Mouse (Mus musculus) gonadal fat pad, adult 2 months (tissue): ENCODE data around the gene Gcc1. TPM values are rescaled to one million over a fixed set of nuclear protein-coding genes. Genes with fewer than 3 reads are reported as not detected.

Experiments used
- DNase-seq: peaks from one replicate; pipeline ENCODE4 v3.0.0-alpha.2; 2012; ENCODE audit warnings: low read depth
- polyA plus RNA-seq: library from polyadenylated mRNA; depleted of rRNA; stranded (reverse); fragments of >200 nt; gene quantifications from 2 replicates; pipeline ENCODE4 v1.2.3, GENCODE M21; 2012; rRNA removed

The Gcc1 gene
- 7.2 and 8.9 TPM in 2 replicates for polyA plus RNA-seq

DNA sequence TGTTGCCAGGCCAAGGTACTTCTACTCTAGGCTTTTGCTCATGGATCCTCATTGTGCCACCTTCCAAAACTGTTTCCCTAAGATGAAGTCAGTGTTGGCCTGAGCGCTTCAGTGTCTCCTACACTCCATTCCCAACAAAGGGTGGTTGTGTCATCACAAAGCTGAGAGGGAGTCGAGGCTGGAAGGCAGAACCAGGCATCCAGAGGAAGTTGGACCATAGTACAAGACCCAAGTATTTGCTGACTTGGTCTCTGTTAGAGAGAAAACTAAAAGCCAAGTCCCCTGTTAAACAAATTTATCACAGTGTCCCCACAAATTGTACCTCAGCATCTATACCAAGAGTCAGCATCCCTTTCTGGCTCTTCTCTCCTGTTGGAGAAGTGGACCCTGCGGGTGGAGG is at the start of gene Gcc1:
Gene Gcc1 (minus strand): TSS at position 101 of the 400 bp plus-strand sequence.
- no peak for DNase-seq

DNA sequence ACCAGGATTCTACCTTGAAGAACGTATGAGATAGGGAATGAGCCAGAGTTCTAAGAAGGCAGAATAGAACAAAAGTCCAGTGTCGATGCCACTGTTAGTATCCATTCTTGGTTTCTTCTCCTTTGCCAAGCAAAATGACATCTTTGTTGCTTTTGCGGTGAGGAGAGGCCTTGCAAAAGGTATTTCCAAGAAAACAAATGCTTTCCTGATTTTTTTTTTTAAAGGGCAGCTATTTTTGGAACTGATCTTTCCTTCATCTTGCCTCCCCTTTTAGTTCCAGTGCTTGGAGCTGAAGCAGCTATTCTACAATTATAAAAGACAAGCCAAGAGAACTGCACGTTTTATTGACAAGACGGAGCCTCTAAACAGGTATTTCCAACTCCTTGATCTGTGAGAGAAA is 46.6 kb upstream of the Gcc1 start, which contains the start of gene Snd1:
Gene Snd1 (plus strand): TSS at position 301 of the 400 bp plus-strand sequence.
- no peak for DNase-seq

DNA sequence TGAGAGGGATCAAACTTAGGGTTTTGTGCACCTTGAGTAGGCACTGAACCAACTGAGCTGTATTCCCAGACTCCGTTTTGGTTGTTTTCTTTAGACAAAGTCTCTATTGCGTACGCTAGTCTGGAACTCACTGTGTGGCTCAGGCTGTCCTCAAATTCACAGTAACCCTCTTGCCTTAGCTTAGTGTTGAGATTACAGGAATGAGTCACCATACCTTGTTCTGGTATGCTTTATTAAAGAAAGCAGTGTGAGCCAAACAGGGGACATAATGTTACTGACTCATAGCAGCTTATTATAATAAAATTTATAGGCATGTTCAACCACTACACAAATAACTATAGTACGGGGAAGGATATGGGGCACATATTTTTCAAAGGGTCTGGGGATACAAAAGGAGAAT is 46.0 kb upstream of the Gcc1 start:
- DNase-seq, result no peak

DNA sequence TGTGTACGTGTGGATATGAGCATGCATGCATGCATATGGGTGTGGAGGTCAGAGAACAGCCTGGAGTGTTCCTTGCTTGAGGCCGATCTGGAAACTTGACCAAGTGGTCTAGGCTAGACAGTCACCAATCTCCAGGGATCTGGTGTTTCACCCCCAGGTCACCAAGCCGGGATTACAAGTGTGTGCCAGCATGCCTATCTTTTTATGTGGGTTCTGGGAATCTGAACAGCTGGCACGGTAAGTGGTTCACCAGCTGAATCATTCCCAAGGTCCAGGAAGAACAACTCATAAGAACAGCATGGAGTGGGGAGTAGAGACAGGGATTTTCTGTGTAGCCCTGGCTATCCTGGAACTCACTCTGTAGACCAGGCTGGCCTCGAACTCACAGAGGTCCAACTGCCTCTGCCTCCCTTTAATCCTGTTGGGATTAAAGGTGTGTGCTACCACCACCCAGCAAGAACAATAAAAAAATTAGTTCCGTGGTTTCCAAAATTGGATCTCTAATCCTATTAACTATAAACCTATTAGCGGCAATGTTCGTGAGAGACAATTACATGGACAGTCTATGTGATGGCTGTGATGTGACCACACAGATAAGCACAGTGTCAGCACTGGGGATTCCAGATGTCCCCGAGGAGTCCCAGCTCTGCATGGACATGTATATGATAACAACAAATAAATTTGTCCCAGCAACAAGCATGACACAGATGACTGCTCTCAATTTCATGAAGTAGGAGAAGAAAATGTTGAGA is 43.3 kb upstream of the Gcc1 start:
- no peak for DNase-seq

DNA sequence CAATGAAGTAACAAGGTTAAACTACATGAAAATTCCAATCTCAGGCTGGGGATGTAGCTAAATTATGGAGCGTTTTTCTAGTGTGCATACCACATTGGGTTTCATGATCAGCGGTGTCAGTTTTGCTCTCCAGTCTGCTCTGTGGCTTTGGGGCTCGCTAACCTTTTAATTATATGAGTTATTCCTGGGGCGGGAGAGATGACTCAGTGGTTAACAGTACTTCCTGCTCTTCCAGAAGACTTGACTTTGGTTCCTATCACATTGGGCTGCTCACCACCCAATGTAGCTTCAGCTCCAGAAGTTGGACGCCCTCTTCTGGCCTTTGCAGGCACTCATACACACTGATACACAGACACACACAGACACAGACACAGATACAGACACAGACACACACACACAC is 42.4 kb upstream of the Gcc1 start:
- no peak for DNase-seq

DNA sequence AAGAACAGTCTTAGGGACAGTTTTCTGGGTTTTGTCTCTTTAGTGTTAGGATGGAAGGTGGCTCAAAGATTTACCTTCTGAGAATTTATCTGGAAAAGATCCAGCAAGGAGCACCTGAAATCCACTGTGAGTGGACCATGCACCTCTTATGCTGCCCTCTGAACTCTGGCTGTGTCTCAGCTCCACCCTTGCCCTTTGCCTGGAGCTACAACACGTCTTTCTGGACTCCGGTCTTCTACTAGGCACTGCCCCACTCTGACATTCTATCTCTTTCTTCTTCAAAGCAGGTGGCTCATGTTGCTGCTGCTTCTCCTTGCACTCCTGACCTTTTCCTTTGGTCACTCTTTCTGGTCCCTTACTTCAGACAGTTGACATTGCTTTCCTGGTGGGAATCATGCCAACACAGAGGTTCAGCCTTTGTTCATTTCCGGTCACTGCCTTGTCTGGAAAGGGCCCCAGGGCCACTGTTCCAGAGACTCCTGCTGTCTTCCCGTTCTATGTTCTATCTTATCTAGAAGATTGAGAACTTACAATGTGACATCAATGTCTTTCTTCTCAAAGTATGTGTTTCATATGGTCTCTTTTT is 41.9 kb upstream of the Gcc1 start:
- no peak for DNase-seq

DNA sequence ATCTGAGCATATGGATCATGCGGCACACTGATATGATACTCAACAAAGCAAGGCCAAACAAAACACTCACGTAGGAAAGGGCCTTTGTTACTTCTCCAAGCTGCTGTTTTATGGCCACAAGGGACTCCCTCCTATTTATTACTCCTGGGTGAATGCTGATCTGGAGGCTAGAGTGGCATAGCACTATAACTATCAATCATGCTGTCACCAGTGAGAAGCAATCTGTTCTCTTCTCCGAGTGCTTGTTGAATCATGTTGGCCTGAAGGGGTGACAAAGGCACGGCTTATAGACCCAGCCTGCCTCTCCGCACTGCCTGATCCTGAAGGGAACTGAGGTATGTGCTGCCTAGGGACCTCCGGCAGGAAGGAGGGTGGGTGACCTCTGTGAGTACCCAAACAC is 36.4 kb upstream of the Gcc1 start:
- no peak for DNase-seq

DNA sequence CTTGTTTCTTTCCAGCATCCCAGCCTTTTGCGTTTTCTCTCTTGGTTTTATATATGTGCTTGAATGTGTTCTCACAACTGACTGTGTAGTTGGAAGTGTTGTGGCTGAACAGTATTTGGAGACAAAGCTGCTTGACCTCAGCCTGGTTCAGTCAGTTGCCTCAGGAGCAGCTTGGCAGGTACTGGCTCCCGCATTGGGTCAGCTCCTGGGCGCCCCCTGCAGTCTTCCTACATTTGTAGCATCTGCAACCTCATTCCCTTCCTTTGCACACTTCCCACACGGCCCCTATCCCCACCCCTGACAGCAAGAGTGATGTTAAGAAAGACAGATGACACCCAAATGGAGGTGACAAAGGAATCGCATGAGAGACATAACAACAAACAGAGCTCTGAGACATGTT is 32.3 kb upstream of the Gcc1 start:
- no peak for DNase-seq

DNA sequence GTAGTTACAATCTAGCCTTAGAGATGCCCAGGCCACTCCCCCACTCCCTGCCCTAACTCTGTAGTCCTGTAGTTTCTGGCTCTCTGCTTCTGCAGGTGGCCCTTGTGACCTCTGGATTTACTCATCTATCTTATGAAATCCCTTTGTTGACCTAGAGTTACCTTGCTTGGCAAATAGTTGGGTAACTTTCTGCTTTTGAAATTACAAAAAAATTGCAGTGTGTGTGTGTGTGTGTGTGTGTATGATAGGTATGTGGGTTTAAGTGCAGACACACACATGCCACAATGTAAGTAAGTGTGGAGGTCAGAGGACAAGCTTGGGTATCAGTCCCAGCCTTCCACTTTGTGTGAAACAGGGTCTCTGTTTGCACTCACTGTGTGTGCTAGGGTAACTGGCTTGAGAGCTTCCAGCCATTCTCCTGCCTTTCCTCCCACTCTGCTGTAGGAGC is 31.1 kb upstream of the Gcc1 start:
- DNase-seq, result peak; percentile 70

DNA sequence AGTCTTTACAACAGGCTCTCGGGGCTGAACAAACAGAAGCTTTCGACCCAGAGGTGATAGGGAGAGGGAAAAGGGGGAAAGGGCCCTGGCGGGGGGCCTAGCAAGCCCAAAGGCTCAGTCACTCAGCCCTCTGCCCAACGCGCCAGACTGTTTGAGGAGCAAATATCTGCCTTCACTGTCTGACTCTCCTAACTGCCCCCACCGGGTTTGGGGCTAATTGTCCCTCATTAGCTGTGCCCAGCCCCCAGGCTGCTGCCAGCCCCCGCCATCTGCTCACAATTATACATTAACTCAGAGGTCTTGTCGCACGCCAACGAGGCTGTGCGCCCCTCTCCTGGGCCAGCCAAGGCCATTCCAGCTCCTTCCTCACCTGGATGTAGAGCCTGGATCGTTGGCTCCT is 22.8 kb upstream of the Gcc1 start:
- DNase-seq, result no peak

DNA sequence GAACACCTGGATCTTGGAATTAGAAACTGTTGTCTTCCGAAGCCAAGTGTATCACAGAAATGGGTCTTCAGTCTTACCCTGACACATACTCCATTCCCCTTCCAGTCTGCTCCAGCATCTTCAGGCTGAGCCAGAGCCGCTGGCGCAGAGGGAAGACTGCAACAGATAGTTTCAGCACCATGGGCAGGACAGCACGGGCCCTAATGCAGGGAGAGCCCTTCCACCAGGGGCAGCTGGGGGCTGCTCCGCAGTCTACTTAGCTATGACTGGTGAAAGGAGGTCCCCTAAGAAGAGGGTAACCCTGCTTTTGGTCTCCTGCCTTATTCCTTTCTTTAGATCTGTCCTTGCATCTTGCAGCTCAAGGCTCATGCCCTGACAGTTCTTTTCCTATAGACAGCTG is 22.3 kb upstream of the Gcc1 start:
- no peak for DNase-seq

DNA sequence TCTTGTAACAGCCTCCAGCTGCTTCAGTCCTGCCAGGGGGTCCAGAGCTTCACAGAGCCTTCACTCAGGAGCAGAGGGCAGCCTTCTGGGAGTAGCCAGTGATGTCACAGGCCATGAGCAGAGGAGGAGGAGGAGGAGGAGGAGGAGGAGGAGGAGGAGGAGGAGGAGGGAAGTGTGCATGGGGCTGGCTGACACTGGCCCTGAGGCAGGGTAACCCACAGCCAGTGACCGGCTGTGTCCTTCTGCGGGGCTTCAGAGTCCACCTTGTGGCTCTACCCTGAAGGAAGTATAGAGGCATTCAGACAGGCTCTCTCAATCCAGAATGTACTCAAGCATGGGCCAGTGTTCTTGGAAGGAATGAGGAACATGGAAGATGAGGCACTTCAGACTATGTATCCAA is 21.1 kb upstream of the Gcc1 start, which contains the start of gene Pax4:
Gene Pax4 (minus strand): TSS at position 101 of the 400 bp plus-strand sequence.
- no peak for DNase-seq

DNA sequence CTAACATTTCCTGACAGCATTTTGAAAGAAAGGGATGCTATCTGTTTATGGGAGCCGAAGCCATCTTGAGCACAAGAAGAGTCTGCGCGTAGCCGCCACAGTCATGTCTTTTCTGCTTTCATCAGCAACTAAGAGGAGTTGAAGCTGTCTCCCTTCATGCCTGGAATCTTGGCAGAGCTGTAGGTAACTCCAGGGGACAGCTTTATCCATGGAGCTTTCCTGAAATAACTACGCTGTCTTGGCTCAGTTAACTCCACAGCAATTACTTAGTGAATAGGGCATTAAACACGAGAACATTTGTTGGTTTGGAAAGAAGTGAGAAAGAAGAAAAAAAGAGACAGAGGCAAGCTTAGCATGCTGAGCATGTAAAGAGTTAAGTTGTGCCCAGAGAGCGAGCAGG is 19.7 kb upstream of the Gcc1 start:
- no peak for DNase-seq

DNA sequence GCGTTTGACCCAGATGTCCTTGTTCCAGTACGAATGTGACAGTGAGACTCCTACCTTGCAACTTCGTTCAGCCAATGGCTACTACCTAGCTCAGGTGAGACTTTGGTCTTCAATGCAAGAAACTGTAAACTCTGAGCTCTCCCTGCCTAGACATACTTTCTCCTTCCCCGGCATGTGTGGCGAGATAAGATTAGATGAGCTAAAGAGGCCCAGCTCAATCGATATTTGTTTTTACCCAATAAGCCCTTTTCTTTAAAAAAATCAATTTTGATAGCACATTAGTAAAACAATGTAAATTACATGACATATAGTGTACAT is 3.3 kb upstream of the Gcc1 start:
- no peak for DNase-seq

DNA sequence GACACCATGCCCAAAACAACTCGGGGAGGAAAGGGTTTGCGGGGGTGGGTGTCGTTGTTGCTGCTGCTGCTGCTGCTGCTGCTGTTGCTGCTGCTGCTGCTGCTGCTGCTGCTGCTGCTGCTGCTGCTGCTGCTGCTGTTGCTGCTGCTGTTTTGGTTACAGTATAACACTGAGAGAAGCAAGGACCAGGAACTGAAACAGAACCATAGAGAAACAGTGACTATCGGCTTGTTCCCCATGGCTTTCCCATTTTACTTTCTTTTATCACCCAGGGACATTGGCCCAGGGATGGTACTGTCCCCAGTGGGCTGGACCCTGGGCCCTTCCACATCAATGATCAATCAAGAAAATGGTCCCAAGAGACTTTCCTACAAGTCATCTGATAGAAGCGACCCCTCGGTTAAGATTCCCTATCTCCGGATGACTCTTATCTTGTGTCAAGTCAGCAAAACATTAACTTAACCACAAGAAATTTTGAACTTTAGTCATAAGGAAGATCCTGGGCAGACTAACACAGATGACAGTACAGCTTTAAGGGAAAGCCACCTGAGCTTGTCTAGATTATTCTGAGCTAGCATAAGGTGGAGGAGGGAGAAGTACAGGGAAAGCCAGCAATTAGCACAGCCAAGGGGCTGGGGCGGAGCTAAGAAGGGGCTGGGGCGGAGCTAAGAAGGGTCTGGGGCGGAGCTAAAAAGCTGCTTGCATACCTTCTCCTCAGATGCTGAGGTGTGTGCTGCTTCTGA is 2.8 kb upstream of the Gcc1 start:
- DNase-seq, result no peak

DNA sequence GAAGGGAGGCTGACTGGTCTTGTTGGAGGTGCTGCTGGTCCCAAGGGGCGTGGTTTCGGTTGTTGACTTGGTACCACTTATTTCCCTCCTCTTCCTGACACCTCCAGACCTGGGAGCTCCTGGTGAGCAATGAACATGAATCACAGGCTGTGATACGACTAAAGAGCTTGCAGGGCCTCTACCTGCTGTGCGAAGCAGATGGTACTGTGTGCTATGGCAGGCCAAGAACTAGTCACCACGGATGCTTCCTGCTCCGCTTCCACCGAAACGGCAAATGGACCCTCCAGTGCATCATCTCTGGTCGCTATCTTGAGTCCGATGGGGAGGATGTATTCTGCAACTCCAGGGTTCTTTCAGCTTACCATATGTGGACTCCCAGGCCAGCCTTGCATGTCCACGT is 1.7 kb upstream of the Gcc1 start:
- no peak for DNase-seq

DNA sequence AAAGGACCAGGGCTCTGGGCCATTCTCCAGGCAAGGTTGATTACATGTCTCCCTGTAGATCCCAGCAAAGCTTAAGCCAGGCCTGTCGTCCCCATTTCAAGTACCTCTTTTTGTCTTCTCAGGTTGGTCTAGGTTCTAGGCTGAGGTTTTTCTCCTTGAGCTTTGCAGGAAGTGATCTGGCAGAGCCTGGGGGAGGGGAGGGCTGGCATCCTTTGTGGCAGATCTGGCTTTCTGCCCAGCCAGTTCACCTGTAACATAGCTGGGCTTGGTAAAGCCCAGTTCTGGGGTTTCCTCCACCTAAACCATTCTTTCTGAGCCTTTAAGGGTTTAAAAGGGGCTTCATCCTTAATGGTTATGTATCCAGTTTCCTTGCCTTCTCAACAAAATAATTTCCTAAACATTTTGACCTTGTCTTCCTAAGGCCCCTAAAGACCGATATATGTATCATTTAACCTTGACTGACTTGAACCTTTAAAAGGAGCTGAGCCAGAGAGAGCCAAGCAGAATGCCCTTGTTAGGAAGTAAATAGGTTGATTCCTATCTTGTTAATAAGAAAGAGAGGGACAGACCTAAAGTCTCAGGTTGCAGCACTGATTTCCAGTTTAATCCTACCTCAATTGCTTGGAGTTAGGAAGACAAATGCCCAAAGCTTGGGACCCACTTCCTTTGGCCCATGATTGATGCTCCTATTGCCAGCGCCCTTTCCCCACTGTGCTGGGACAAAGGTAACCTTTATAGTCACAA is 922 bp downstream of the Gcc1 start, which contains the start of gene Fscn3:
Gene Fscn3 (plus strand): TSS at position 694 of the 744 bp plus-strand sequence.
- DNase-seq, result no peak

DNA sequence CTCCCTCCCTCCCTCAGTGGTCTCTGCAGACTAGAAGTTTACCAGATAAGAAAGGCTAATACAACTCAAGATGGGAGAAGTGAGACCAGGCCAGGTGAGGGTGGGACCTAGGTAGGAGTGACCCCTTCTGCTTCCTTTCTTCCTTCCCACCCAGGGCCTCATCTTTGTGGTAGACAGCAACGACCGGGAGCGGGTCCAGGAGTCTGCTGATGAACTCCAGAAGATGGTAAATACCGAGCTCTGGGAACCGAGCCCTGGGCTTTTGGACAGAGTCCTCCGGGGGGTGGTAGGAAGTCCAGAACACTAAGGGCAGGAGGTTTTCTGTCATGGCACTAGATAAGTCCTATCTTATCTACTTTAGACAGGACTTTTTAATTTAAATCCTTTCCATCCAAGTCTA is 3.2 kb downstream of the Gcc1 start:
- no peak for DNase-seq

DNA sequence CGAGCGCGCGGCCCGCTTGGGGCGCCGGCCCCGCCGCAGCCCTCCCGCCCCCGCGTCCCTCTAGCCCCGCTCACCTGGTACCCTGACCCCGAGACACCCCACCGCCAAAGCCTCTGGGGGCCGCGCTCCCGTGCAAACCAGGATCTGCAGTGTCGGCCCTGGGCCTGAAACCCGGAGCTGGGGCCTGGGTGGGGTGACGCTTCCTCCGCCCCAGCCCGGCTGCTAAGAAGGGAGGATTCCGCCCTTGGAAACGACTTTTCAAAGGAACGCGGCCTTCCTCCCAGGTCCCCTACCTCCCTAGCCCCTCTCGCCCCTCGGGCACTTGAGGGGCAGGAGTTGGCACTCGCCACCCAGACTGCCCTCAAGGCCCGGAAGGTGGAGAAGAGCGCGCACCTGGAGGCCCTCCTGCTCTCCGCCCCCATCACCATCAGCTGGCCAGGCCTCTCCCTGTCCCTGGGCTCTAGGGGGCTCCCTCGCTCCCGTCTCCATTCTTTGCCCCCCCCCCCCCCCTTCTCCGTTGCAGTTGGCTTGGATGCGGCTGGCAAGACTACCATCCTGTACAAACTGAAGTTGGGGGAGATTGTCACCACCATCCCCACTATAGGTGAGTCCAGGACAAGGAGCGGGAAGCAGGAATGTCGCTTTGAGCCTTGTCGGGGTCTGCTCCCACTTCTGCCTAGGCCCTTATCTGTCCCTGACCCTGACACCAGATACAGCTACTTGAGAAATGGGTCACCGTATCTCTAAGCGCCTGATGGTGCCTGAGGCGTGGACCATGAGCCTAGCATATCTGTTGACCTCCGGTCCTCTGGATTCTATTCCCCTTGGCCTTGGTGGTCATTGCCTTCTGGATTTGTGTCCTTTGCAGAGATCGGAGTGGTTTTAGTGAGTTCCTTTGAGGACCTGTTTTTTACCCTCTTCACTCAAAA is 4.2 kb downstream of the Gcc1 start:
- DNase-seq, result no peak

DNA sequence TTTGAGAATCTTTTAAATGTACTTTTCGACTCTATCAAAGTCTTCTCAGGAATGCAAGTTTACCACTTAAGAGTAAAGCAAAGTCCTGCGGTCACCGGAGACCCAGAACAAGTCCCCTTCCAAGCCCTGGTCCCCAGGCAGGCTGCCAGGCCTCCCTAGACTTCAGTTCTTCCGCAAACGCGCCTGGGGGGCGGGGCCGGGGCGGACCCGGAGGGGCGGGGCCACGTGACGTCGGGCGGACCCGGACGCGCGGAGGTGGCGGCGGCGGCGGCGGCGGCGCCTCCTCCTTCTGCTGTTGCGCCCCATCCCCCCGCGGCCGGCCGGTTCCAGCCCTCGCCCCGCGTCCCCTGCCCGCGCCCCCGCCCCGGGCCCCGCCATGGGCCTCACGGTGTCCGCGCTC is 4.9 kb downstream of the Gcc1 start, which contains the start of gene Arf5:
Gene Arf5 (plus strand): TSS at position 248 of the 400 bp plus-strand sequence.
- no peak for DNase-seq
